Mouse (Mus musculus): ENCODE data around the gene Olfr692. TPM values are rescaled to one million over a fixed set of nuclear protein-coding genes. Genes with fewer than 3 reads are reported as not detected.

Olfr692 gene
- polyA plus RNA-seq, 3 experiments from 2014 or later = not detected

GRCm38 (mm10) chr7:105406322-105406721, 38.3 kb downstream of the Olfr692 start:
- no peak for ATAC-seq

- peak; percentile 67 for ATAC-seq
Measured at GRCm38 (mm10) chr7:105411874-105412632, 44.0 kb downstream of the Olfr692 start.

- ATAC-seq = no peak
Measured at GRCm38 (mm10) chr7:105414385-105414784, 46.4 kb downstream of the Olfr692 start.

- no peak for ATAC-seq
Measured at GRCm38 (mm10) chr7:105416529-105416928, 48.5 kb downstream of the Olfr692 start.

GRCm38 (mm10) chr7:105418106-105418505, 50.1 kb downstream of the Olfr692 start:
- ATAC-seq = no peak

Other genes starting within 250 kb of the Olfr692 start
- gene Olfr683, start 221.2 kb upstream of the Olfr692 start, polyA plus RNA-seq (2017; shearing (Covaris generic)) = not detected
- gene Olfr684, start 204.6 kb upstream of the Olfr692 start, polyA plus RNA-seq (2017; shearing (Covaris generic)) = under 1 TPM in 1 of 3 experiments, not detected in 2; 0.30 TPM
- gene Olfr685, start 182.2 kb upstream of the Olfr692 start, polyA plus RNA-seq (2017; shearing (Covaris generic)) = not detected
- gene Olfr686, start 160.7 kb upstream of the Olfr692 start, polyA plus RNA-seq (2017; shearing (Covaris generic)) = not detected
- gene Olfr688, start 80.1 kb upstream of the Olfr692 start, polyA plus RNA-seq (2017; shearing (Covaris generic)) = not detected
- gene Olfr689, start 57.1 kb upstream of the Olfr692 start, polyA plus RNA-seq (2017; shearing (Covaris generic)) = not detected
- not detected for gene Olfr690, start 34.1 kb upstream of the Olfr692 start, polyA plus RNA-seq (2017; shearing (Covaris generic))
- not detected for gene Olfr691, start 26.0 kb upstream of the Olfr692 start, polyA plus RNA-seq (2017; shearing (Covaris generic))
- not detected for gene Gm5901, start 6.8 kb downstream of the Olfr692 start, polyA plus RNA-seq (2017; shearing (Covaris generic))
- gene Fam160a2, start 31.8 kb downstream of the Olfr692 start, polyA plus RNA-seq (2017; shearing (Covaris generic)) = 10 to 100 TPM; 10.5 to 25.3 (median 17.5) TPM
- gene Cnga4, start 36.3 kb downstream of the Olfr692 start, polyA plus RNA-seq (2017; shearing (Covaris generic)) = not detected
- gene Cckbr, start 57.5 kb downstream of the Olfr692 start, polyA plus RNA-seq (2017; shearing (Covaris generic)) = not detected
- gene Cavin3, start 114.1 kb downstream of the Olfr692 start, polyA plus RNA-seq (2017; shearing (Covaris generic)) = not detected
- gene Smpd1, start 186.1 kb downstream of the Olfr692 start, polyA plus RNA-seq (2017; shearing (Covaris generic)) = 10 to 100 TPM; 15.4 to 23.7 (median 22.3) TPM
- 10 to 100 TPM in 1 of 3 experiments, 1 to 10 TPM in 2; 2.9 to 10.5 (median 3.8) TPM for gene Apbb1, start 213.4 kb downstream of the Olfr692 start, polyA plus RNA-seq (2017; shearing (Covaris generic))
- not detected for gene Hpx, start 231.9 kb downstream of the Olfr692 start, polyA plus RNA-seq (2017; shearing (Covaris generic))